Comparison of ENCODE assay signal across 23 mouse cellular contexts in genomic region chr12:8366688-8367087, GRCm38 (mm10). TPM values are rescaled to one million over a fixed set of nuclear protein-coding genes. Genes with fewer than 3 reads are reported as not detected.
A peak's percentile ranks its signal among the peaks of the same experiment; 100 is the strongest.
DNase-seq lines count a peak whose midpoint lies in the region; ATAC-seq and TF ChIP-seq lines count a peak whose summit lies in the region.
"Had no signal": no experiment of that assay in that cellular context is flagged by ENCODE, and none has a peak within 500 bp of the region (broad histone marks: within the 10 kb centered on the region; RNA-seq: fewer than 3 reads in every experiment).

No protein-coding gene starts in this region.

- WGBS in intestine, postnatal 0 days = 41% methylated on average over 3 of the region's 3 CpGs
- 40% methylated on average over 3 of the region's 3 CpGs for WGBS in intestine, embryonic 15.5 days
- 28% methylated on average over 3 of the region's 3 CpGs for WGBS in large intestine, adult 2 months
- WGBS in small intestine, adult 2 months = 23% methylated on average over 3 of the region's 3 CpGs
- 63% methylated on average over 3 of the region's 3 CpGs for WGBS in heart, adult 2 months

- no peak for TF ChIP-seq CTCF in intestine, postnatal 0 days (IDR thresholded peaks at IDR 0.05; ENCODE audit: low read depth)
- no peak for TF ChIP-seq CTCF in small intestine, adult 2 months (IDR thresholded peaks at IDR 0.05; ENCODE audit: extremely low read depth, insufficient read length, insufficient replicate concordance, low read depth, low read length)
- TF ChIP-seq CTCF in heart, adult 2 months (IDR thresholded peaks at IDR 0.05) = no peak

- TF ChIP-seq EP300 in heart, adult 2 months (IDR thresholded peaks at IDR 0.05; ENCODE audit: insufficient read depth, low read depth, low read length) = no peak

- H3K4me3 ChIP-seq in intestine, postnatal 0 days (ENCODE audit: low read depth, low read length) = no peak overlapping the region
- no peak overlapping the region for H3K4me3 ChIP-seq in intestine, embryonic 15.5 days (replicated peaks)
- no peak overlapping the region for H3K4me3 ChIP-seq in small intestine, adult 2 months (ENCODE audit: low read depth, low read length)
- no peak overlapping the region for H3K4me3 ChIP-seq in heart, adult 2 months
- H3K4me3 ChIP-seq: embryonic facial prominence, embryonic 10.5 days; embryonic facial prominence, embryonic 12.5 days; forebrain, embryonic 12.5 days had no signal

- intact Hi-C loops in heart, adult 2 months (cut with DNase I) = no loop called here

- no peak overlapping the region for H3K4me2 ChIP-seq in intestine, postnatal 0 days (replicated peaks; ENCODE audit: low read depth)
- H3K4me2 ChIP-seq in intestine, embryonic 15.5 days (replicated peaks) = no peak overlapping the region
- H3K4me2 ChIP-seq: embryonic facial prominence, embryonic 12.5 days; forebrain, embryonic 12.5 days had no signal

- peak; percentile 67 for DNase-seq in large intestine, adult 2 months (ENCODE audit: low read depth, low spot score)
- DNase-seq in heart, adult 2 months = no peak
- DNase-seq: adrenal gland, adult 8-10 months; adrenal gland, postnatal 14 days; adrenal gland, postnatal 36 days; cerebellum, adult 11-12 months; cerebellum, adult 2 months; cerebellum, adult 9-10 months; cerebellum, postnatal 10 days; cerebellum, postnatal 25 days; forebrain, postnatal 0 days had no signal

- no peaks in the 10 kb centered on the region for H3K27me3 ChIP-seq in intestine, postnatal 0 days (replicated peaks; ENCODE audit: control insufficient read depth, insufficient read depth, low read length)
- H3K27me3 ChIP-seq in intestine, embryonic 15.5 days (replicated peaks) = no peaks in the 10 kb centered on the region
- no peaks in the 10 kb centered on the region for H3K27me3 ChIP-seq in small intestine, adult 2 months (ENCODE audit: control insufficient read depth, insufficient read depth, low read length)
- H3K27me3 ChIP-seq in heart, adult 2 months (ENCODE audit: control insufficient read depth, insufficient read depth, low read length) = no peaks in the 10 kb centered on the region
- H3K27me3 ChIP-seq: CH12.LX; embryonic facial prominence, embryonic 12.5 days; forebrain, embryonic 12.5 days; Patski had no signal

- H3K4me1 ChIP-seq in intestine, postnatal 0 days (replicated peaks; ENCODE audit: control insufficient read depth, insufficient read depth, low read length) = peaks cover 10% of the 10 kb centered on the region; the same call in 1 of the 2 replicates
- 0 out of 2 replicates have a peak, but pooled peaks cover 3% of the 10 kb centered on the region for H3K4me1 ChIP-seq in intestine, embryonic 15.5 days (replicated peaks)
- peaks cover 26% of the 10 kb centered on the region for H3K4me1 ChIP-seq in small intestine, adult 2 months (ENCODE audit: control insufficient read depth, insufficient read depth, insufficient read length, low read length)
- 0 out of 2 replicates have a peak, but pooled peaks cover 2% of the 10 kb centered on the region for H3K4me1 ChIP-seq in heart, adult 2 months (ENCODE audit: control insufficient read depth, insufficient read depth, low read length)
- H3K4me1 ChIP-seq: embryonic facial prominence, embryonic 12.5 days had no signal

- H3K36me3 ChIP-seq in intestine, postnatal 0 days (ENCODE audit: control insufficient read depth, insufficient read depth) = no peaks in the 10 kb centered on the region
- H3K36me3 ChIP-seq in intestine, embryonic 15.5 days = no peaks in the 10 kb centered on the region
- no peaks in the 10 kb centered on the region for H3K36me3 ChIP-seq in small intestine, adult 2 months (ENCODE audit: control insufficient read depth, insufficient read depth, low read length)
- H3K36me3 ChIP-seq in heart, adult 2 months (ENCODE audit: control insufficient read depth, insufficient read depth, low read length) = no peaks in the 10 kb centered on the region
- H3K36me3 ChIP-seq: embryonic facial prominence, embryonic 10.5 days; embryonic facial prominence, embryonic 12.5 days; forebrain, embryonic 12.5 days; G1E had no signal

- no peak for TF ChIP-seq POLR2A in small intestine, adult 2 months (IDR thresholded peaks at IDR 0.05; ENCODE audit: low read depth, low read length)
- no peak for TF ChIP-seq POLR2A in heart, adult 2 months (IDR thresholded peaks at IDR 0.05; ENCODE audit: insufficient read depth, low read depth, low read length)

- no peaks in the 10 kb centered on the region for H3K9me3 ChIP-seq in intestine, postnatal 0 days (ENCODE audit: control insufficient read depth)
- no peaks in the 10 kb centered on the region for H3K9me3 ChIP-seq in intestine, embryonic 15.5 days
- H3K9me3 ChIP-seq: embryonic facial prominence, embryonic 10.5 days; embryonic facial prominence, embryonic 12.5 days; forebrain, embryonic 12.5 days; G1E had no signal

- 0 out of 2 replicates have a peak overlapping the region, but pooled peaks have one; percentile 17 for H3K27ac ChIP-seq in intestine, postnatal 0 days (ENCODE audit: low read depth, low read length)
- H3K27ac ChIP-seq in intestine, embryonic 15.5 days = no peak overlapping the region
- H3K27ac ChIP-seq in small intestine, adult 2 months (ENCODE audit: insufficient read depth, low read depth, low read length) = peak overlapping the region; percentile 80
- H3K27ac ChIP-seq in heart, adult 2 months = no peak overlapping the region
- H3K27ac ChIP-seq: embryonic facial prominence, embryonic 10.5 days; embryonic facial prominence, embryonic 12.5 days; forebrain, embryonic 12.5 days had no signal

- H3K9ac ChIP-seq in intestine, postnatal 0 days (ENCODE audit: low read depth, low read length) = no peak overlapping the region
- no peak overlapping the region for H3K9ac ChIP-seq in intestine, embryonic 15.5 days
- no peak overlapping the region for H3K9ac ChIP-seq in heart, adult 2 months (ENCODE audit: low read depth, low read length)
- H3K9ac ChIP-seq: embryonic facial prominence, embryonic 12.5 days; forebrain, embryonic 12.5 days; forebrain, postnatal 0 days had no signal

- H3K79me2 ChIP-seq in heart, adult 2 months (replicated peaks; ENCODE audit: control insufficient read depth, insufficient read depth, low read length) = no peaks in the 10 kb centered on the region

- ATAC-seq in intestine, postnatal 0 days = peak; percentile 73
- ATAC-seq in intestine, embryonic 15.5 days = no peak
- no peak for ATAC-seq in CD4-positive, CD25-positive, alpha-beta regulatory T cell, adult 4 months
- ATAC-seq: activated CD4-positive, CD25-positive, alpha-beta regulatory T cell, adult 4 months; forebrain, embryonic 14.5 days; forebrain, postnatal 0 days; Patski had no signal

RNA-seq across cellular contexts. Expression of gene Hs1bp3, which starts 53.5 kb away (rescaled TPM):
- 20.5 and 22.2 TPM in 2 replicates for polyA plus RNA-seq in intestine, postnatal 0 days (2015; fragmentation: Nextera tagmentation; extraction: Ambion mirVana)
- 21.4 and 23.4 TPM in 2 replicates for polyA plus RNA-seq in intestine, embryonic 15.5 days (2015; fragmentation: Nextera tagmentation; extraction: Ambion mirVana)
- polyA plus RNA-seq in large intestine, adult 2 months (2012; rRNA removed) = 11.5 and 12.6 TPM in 2 replicates
- 6.1 and 15.2 TPM in 2 replicates for polyA plus RNA-seq in small intestine, adult 2 months (2012; rRNA removed)
- polyA plus RNA-seq in CD4-positive, CD25-positive, alpha-beta regulatory T cell, adult 4 months (2017; shearing (Covaris generic)) = 10 to 100 TPM in 1 of 2 experiments, 1 to 10 TPM in 1; 5.6 to 13.0 TPM
- total RNA-seq in heart, adult 2 months (2021) = 10 to 100 TPM; 12.7 to 13.8 TPM
- polyA plus RNA-seq in heart, adult 2 months (2012; rRNA removed) = 17.3 and 20.5 TPM in 2 replicates

Comparison
In these comparisons a context has a peak if more than half of its experiments do, and no peak if none do; other contexts are left out.
1. H3K27ac ChIP-seq: peak in intestine, postnatal 0 days (single experiment) and small intestine, adult 2 months (single experiment); none in intestine, embryonic 15.5 days (single experiment) and heart, adult 2 months (single experiment).